Mouse (Mus musculus) c-Kit-positive CD71-positive TER-119-positive erythroid progenitor cells, embryonic 14.5 days (primary cell): ENCODE results near the gene Phactr2.

ENCODE experiments used
- DNase-seq: peaks from one replicate; pipeline ENCODE4 v3.0.0-alpha.2; 2013; ENCODE audit warnings: low spot score

Phactr2 gene

DNA sequence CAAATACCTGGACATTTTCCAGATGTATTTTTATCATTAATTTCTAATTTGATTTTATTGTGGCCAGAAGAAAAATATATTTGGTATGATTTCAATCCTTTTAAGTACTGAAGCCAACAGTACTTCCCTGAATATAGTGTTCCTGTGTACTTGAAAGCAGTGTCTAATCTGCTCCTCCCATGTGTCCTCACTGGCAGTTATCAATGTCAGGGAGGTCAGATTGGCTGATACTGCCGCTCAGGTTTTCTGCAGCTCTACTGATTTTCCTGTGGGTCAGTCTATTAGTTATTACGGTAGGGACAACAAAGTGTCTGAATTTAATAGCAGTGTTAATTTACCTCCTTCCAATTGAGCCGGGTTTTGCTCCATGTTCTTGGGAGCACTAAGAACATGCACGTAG lies 312.2 kb downstream of the Phactr2 start:
- no peak for DNase-seq

GRCm38 (mm10) chr10:13160913-13161312 lies 313.3 kb downstream of the Phactr2 start:
- no peak for DNase-seq
